Mouse (Mus musculus) kidney, postnatal 0 days (tissue): ENCODE results near the gene Ncoa6. TPM values are rescaled to one million over a fixed set of nuclear protein-coding genes. Genes with fewer than 3 reads are reported as not detected.

Experiments used
- ATAC-seq: fragments of 200-750 bp; cut with Nextera tagmentation; replicated peaks from 2 replicates; pipeline ENCODE4 v1.8.0; 2017; ENCODE audit warnings: low read depth, moderate number of reproducible peaks, moderate TSS enrichment, moderate library complexity; ENCODE audit not compliant: low FRiP score
- DNase-seq: peaks from one replicate; pipeline ENCODE4 v3.0.0-alpha.2; 2016; ENCODE audit warnings: low spot score
- H3K27ac ChIP-seq: fragments of 300-500 bp; sonication (generic); 2 replicates; pipeline ENCODE4 v1.5.1; 2014; ENCODE audit warnings: mild to moderate bottlenecking
- H3K27me3 ChIP-seq: fragments of 300-500 bp; sonication (generic); 2 replicates; pipeline ENCODE4 v1.6.1; 2014; ENCODE audit warnings: low read length, mixed read lengths; ENCODE audit not compliant: insufficient read depth
- H3K36me3 ChIP-seq: fragments of 300-500 bp; sonication (generic); 2 replicates; pipeline ENCODE4 v1.6.1; 2014; ENCODE audit warnings: low read length, mixed read lengths; ENCODE audit not compliant: insufficient read depth
- H3K4me1 ChIP-seq: fragments of 300-500 bp; sonication (generic); replicated peaks from 2 replicates; pipeline ENCODE4 v1.6.1; 2014; ENCODE audit warnings: antibody characterized with exemption, low read length, mixed read lengths; ENCODE audit not compliant: insufficient read depth
- H3K4me2 ChIP-seq: fragments of 300-500 bp; sonication (generic); 2 replicates; pipeline ENCODE4 v1.6.1; 2014; ENCODE audit warnings: mild to moderate bottlenecking, low read length, moderate library complexity, mixed read lengths
- H3K4me3 ChIP-seq: fragments of 300-500 bp; sonication (generic); replicated peaks from 2 replicates; pipeline ENCODE4 v1.5.1; 2014; ENCODE audit warnings: low read depth, low read length
- H3K9ac ChIP-seq: fragments of 300-500 bp; sonication (generic); 2 replicates; pipeline ENCODE4 v1.6.1; 2014; ENCODE audit warnings: low read depth, low read length
- H3K9me3 ChIP-seq: fragments of 300-500 bp; sonication (generic); replicated peaks from 2 replicates; pipeline ENCODE4 v1.6.1; 2016; ENCODE audit warnings: low read length, inconsistent platforms, mixed read lengths
- CTCF ChIP-seq: IDR thresholded peaks from 2 replicates; pipeline ENCODE4 v1.5.1; 2016; ENCODE audit warnings: antibody characterized with exemption, low read depth, mild to moderate bottlenecking, moderate library complexity
- WGBS: fragments of 180-500 bp; shearing (Covaris S2); extraction: QIAGEN DNeasy Blood & Tissue Kit; methylation state at CpG from one replicate; pipeline ENCODE4 v1.1.7; 2014; 5-methylcytosine and 5-hydroxymethylcytosine counted together
- polyA plus RNA-seq: library from polyadenylated mRNA; unstranded; fragments of >200 nt; fragmentation: Nextera tagmentation; extraction: Ambion mirVana; gene quantifications from 2 replicates; pipeline ENCODE4 v1.2.1, GENCODE M21; 2015

The Ncoa6 gene
- polyA plus RNA-seq, 1 experiment from 2014 or later: 19.6 TPM

DNA sequence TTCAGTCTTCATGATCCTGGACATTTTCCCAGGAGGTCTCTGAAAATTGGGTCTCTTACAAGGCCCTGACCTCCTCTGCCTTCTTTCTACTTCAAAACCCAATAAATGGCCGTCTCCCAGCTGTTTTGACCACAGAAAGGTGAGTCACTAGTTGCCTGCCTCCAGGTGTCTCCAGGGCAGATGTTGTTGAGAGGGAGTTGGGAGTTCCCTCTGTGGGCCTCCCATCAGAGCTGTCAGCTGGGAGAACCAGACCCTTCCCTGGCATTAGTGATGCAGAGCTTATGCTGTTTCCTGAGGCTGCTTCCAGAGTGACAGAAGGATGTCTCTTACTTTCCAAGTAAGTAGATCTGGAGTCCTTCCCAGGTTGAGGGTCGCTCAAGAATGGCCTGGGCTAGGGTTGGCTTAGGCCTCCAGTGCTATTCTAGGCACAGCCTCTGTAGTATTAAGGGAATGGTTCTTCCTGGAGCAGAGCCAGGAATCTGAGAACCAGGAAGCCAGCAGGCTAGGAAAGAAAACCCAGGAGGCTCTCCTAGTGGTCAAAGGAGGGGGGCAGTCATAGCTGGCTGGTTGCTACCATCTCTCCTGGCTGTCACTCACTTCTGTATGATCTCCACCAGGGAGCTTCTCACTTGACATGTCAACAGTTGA is 90.8 kb downstream of the Ncoa6 start:
- H3K4me3 ChIP-seq: no peak overlapping the region; the same call in 1 of the 2 replicates
- H3K4me1 ChIP-seq: peaks cover 18% of the 10 kb centered on the region
- no peaks in the 10 kb centered on the region for H3K27me3 ChIP-seq
- peak overlapping the region; percentile 87 for H3K4me2 ChIP-seq
- 73% methylated on average over 2 of the region's 2 CpGs for WGBS
- peak overlapping the region; percentile 97; the same call in 1 of the 2 replicates for H3K9ac ChIP-seq
- peak; percentile 25 for DNase-seq
- H3K36me3 ChIP-seq: no peaks in the 10 kb centered on the region
- ATAC-seq: no peak
- peak overlapping the region; percentile 99 for H3K27ac ChIP-seq
- peak; percentile 19; the same call in 1 of the 2 replicates for TF ChIP-seq CTCF
- H3K9me3 ChIP-seq: no peaks in the 10 kb centered on the region

- Histone ChIP-seq H3K4me2 (peak overlapping the region; percentile 87), H3K36me3 (no peaks in the 10 kb centered on the region), H3K4me3 (peak overlapping the region; percentile 96), H3K27ac (peak overlapping the region; percentile 99), H3K4me1 (peaks cover 18% of the 10 kb centered on the region), H3K27me3 (no peaks in the 10 kb centered on the region), H3K9ac (peak overlapping the region; percentile 97), H3K9me3 (no peaks in the 10 kb centered on the region)
- ATAC-seq (peak; percentile 15; the same call in 1 of the 2 replicates), DNase-seq (no peak)
- no peak for TF ChIP-seq CTCF
- WGBS: 23% methylated on average over 6 of the region's 6 CpGs
Measured at GRCm38 (mm10) chr2:155382332-155382700, 91.4 kb downstream of the Ncoa6 start.

DNA sequence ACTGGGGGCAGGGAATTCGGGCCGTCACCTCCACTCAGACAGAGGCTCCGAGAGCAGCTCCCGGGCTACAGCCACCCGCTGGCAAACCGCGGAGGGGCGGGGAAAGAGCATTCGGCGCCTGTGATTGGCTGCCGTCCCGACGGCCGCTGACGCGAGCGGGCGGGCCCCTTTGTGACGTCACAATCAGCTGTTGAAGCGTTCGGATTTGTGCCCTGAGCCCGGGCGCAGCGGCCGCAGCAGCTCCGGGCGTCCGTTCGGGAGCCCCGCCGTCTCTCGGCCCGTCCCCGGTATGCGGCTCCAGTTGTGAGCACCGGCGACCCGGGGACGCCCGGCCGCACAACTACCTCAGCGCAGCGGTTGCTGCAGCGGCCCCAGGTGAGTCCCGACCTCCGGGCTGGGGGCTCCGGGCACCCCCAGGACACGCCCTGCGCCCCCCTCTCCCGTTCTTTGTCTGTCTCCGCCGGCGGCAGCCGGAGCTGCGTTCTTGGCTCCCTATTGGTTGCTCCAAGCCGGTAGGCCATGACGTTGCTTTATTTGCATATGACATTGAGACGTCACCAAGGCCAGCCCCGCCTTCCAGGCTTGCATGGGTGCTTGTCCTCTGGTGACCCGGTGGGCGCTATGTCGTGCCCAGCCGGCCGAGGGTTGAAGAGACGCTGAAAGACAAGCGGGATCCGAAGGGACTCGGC is 91.9 kb downstream of the Ncoa6 start:
- ATAC-seq: peak; percentile 94
- TF ChIP-seq CTCF: no peak
- under 1% methylated on average over 65 of the region's 68 CpGs for WGBS

DNA sequence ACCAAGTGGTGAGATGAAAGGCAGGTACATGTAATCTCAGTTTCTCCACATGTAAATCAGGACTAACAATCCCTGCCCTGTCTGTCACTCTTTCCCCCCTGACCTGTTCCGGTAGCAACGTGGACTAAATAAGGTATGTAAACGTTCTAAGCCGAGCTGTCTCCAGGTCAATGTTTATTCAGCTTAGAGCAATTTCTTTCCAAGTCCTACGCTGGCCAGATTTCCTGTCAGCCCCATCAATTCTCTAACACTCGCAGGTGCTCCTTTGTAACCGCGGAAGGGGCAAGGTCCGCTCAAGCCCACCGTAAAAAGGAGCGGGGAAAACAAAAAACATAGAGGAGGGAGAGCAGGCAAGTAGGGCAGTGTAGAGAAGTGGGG is 92.6 kb downstream of the Ncoa6 start:
- ATAC-seq (no peak), DNase-seq (no peak)
- H3K36me3 ChIP-seq: no peaks in the 10 kb centered on the region
- peak overlapping the region; percentile 99; the same call in 1 of the 2 replicates for H3K27ac ChIP-seq
- H3K27me3 ChIP-seq: no peaks in the 10 kb centered on the region
- peaks cover 13% of the 10 kb centered on the region for H3K4me1 ChIP-seq
- peak overlapping the region; percentile 96 for H3K4me3 ChIP-seq
- H3K9me3 ChIP-seq: no peaks in the 10 kb centered on the region
- H3K9ac ChIP-seq: peak overlapping the region; percentile 97
- peak overlapping the region; percentile 87 for H3K4me2 ChIP-seq
- WGBS: under 1% methylated on average over 11 of the region's 11 CpGs
- no peak for TF ChIP-seq CTCF

More for the DNA sequence above, 91.9 kb downstream of the Ncoa6 start:
- H3K27me3 ChIP-seq: no peaks in the 10 kb centered on the region
- H3K9ac ChIP-seq: peak overlapping the region; percentile 97
- peak; percentile 96 for DNase-seq
- peak overlapping the region; percentile 99 for H3K27ac ChIP-seq
- peak overlapping the region; percentile 96 for H3K4me3 ChIP-seq
- peaks cover 18% of the 10 kb centered on the region for H3K4me1 ChIP-seq
- H3K9me3 ChIP-seq: no peaks in the 10 kb centered on the region
- no peaks in the 10 kb centered on the region for H3K36me3 ChIP-seq
- H3K4me2 ChIP-seq: peak overlapping the region; percentile 87

DNA sequence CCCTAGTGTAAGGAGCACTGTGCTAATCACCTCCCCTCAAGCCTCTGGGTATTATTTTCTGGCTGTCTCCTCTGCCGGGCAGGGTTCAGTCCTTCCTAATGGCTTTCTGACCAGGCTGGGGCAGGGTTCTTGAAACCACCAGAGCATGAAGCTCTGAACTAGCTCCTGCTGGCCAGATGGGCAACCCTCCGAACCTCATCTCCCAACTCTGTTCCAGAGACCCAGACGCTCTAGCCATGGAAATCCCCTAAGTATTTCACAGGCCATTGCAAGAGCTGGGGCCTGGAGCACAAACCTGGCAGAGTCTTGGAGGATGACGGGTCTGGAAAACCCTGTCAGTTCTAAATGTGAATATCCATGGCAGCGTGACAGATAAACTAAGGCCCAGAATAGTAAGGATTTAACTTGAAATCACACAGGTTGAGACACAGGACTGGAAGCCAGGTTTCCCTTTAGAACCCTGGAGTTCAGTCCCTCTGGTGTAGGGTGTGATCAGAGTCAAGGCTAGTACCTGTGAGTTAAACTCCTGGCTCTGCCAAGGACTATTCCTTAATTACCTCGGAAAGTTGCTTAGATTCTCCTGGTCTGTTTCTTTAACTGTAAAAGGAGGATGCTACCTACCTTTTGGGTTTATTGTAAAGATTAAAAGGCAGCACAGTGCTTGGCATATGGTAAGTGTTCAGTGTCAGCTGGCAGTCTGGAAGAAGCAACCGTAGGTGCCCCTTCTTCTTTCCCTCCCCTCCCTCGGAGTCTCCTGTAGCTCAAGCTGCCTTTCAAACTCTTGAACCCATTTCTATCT is 93.2 kb downstream of the Ncoa6 start, which contains the start of gene Trp53inp2:
TSS of gene Trp53inp2 (plus strand) at position 799 of the 799 bp plus-strand sequence.
- WGBS: 38% methylated on average over 8 of the region's 8 CpGs
- no peak for TF ChIP-seq CTCF
- Histone ChIP-seq H3K27ac (peak within 1 kb of the TSS; percentile 99), H3K36me3 (no peaks in the 10 kb centered on the region), H3K4me1 (peaks cover 13% of the 10 kb centered on the region), H3K4me2 (peak within 1 kb of the TSS; percentile 87), H3K9me3 (no peaks in the 10 kb centered on the region), H3K27me3 (no peaks in the 10 kb centered on the region), H3K4me3 (peak within 1 kb of the TSS; percentile 96), H3K9ac (peak within 1 kb of the TSS; percentile 97)
- ATAC-seq (no peak), DNase-seq (no peak)

DNA sequence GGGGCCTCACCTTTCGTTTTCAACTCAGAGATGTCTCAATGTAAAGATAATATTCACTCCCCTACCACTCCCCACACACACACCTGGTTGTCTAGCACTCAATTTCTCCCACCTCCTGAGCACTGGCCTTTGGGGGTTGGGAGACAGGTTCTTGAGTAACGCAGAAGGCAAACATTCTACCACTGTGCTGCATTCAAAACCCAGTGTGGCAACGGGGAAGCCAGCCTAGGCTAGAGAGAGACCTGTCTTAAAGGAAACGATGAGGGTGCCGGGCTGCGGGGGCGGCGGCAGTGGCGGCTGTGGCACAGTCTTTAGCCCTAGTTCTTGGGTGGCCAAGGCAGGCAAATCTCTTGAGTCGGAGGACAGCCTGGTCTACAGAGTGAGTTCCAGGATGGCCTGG is 97.5 kb downstream of the Ncoa6 start:
- DNase-seq (no peak), ATAC-seq (no peak)
- no peak overlapping the region for H3K27ac ChIP-seq
- H3K9me3 ChIP-seq: no peaks in the 10 kb centered on the region
- no peak overlapping the region for H3K4me3 ChIP-seq
- WGBS: 78% methylated on average over 10 of the region's 10 CpGs
- H3K27me3 ChIP-seq: no peaks in the 10 kb centered on the region
- TF ChIP-seq CTCF: no peak
- H3K36me3 ChIP-seq: no peaks in the 10 kb centered on the region
- H3K4me1 ChIP-seq: no peaks in the 10 kb centered on the region
- H3K9ac ChIP-seq: no peak overlapping the region
- H3K4me2 ChIP-seq: no peak overlapping the region
